Mouse (Mus musculus) embryonic facial prominence, embryonic 10.5 days (tissue): Measurements from ENCODE around the gene Spint1. TPM values are rescaled to one million over a fixed set of nuclear protein-coding genes. Genes with fewer than 3 reads are reported as not detected.

Experiments used
- polyA plus RNA-seq: library from polyadenylated mRNA; unstranded; fragments of >200 nt; fragmentation: Nextera tagmentation; extraction: Ambion mirVana; gene quantifications from 2 replicates; pipeline ENCODE4 v1.2.1, GENCODE M21; 2016

Spint1 gene
- polyA plus RNA-seq, 1 experiment from 2014 or later = 11.1 TPM

Other genes starting within 250 kb of the Spint1 start
- 19.9 and 20.5 TPM in 2 replicates for gene Ccdc32, start 208.0 kb upstream of the Spint1 start, polyA plus RNA-seq
- 7.3 and 8.0 TPM in 2 replicates for gene Rpusd2, start 202.6 kb upstream of the Spint1 start, polyA plus RNA-seq
- 54.0 and 58.3 TPM in 2 replicates for gene Knl1, start 190.2 kb upstream of the Spint1 start, polyA plus RNA-seq
- gene Rad51, start 124.6 kb upstream of the Spint1 start, polyA plus RNA-seq = 90.9 and 94.1 TPM in 2 replicates
- gene Rmdn3, start 80.3 kb upstream of the Spint1 start, polyA plus RNA-seq = 47.3 and 50.7 TPM in 2 replicates
- 5.3 and 6.1 TPM in 2 replicates for gene Gchfr, start 69.6 kb upstream of the Spint1 start, polyA plus RNA-seq
- gene Gm14137, start 62.9 kb upstream of the Spint1 start, polyA plus RNA-seq = 0.77 and 1.0 TPM in 2 replicates
- 52.9 and 58.5 TPM in 2 replicates for gene Zfyve19, start 28.7 kb upstream of the Spint1 start, polyA plus RNA-seq
- gene Dnajc17, start 28.6 kb upstream of the Spint1 start, polyA plus RNA-seq = 25.2 and 25.4 TPM in 2 replicates
- gene Ppp1r14d, start 7.5 kb upstream of the Spint1 start, polyA plus RNA-seq = 0.20 TPM in 2 replicates
- gene Rhov, start 33.9 kb downstream of the Spint1 start, polyA plus RNA-seq = 0.74 and 2.5 TPM in 2 replicates
- gene Vps18, start 51.4 kb downstream of the Spint1 start, polyA plus RNA-seq = 23.1 and 25.1 TPM in 2 replicates
- 4.4 and 4.6 TPM in 2 replicates for gene Dll4, start 88.4 kb downstream of the Spint1 start, polyA plus RNA-seq
- gene Chac1, start 113.9 kb downstream of the Spint1 start, polyA plus RNA-seq = 0.90 and 1.1 TPM in 2 replicates
- gene Ino80, start 240.3 kb downstream of the Spint1 start, polyA plus RNA-seq = 3.5 and 4.3 TPM in 2 replicates